Mouse (Mus musculus): ENCODE data around the gene Atp5j. TPM values are rescaled to one million over a fixed set of nuclear protein-coding genes. Genes with fewer than 3 reads are reported as not detected.

Atp5j gene
- polyA plus RNA-seq, 1 experiment from 2014 or later: 1,284 TPM

- TF ChIP-seq CTCF (IDR thresholded peaks at IDR 0.05; ENCODE audit: low read depth): no peak
- 50% methylated on average over 6 of the region's 6 CpGs for WGBS
- no peak overlapping the region for H3K27ac ChIP-seq (ENCODE audit: low read depth, low read length)
- no peaks in the 10 kb centered on the region for H3K36me3 ChIP-seq (ENCODE audit: control insufficient read depth, insufficient read depth)
- no peaks in the 10 kb centered on the region for H3K4me1 ChIP-seq (replicated peaks; ENCODE audit: control insufficient read depth, insufficient read depth, low read length)
- H3K4me2 ChIP-seq (replicated peaks; ENCODE audit: low read depth): no peak overlapping the region
- H3K9me3 ChIP-seq (ENCODE audit: control insufficient read depth): no peaks in the 10 kb centered on the region
- H3K27me3 ChIP-seq (replicated peaks; ENCODE audit: control insufficient read depth, insufficient read depth, low read length): no peaks in the 10 kb centered on the region
- no peak overlapping the region for H3K4me3 ChIP-seq (ENCODE audit: low read depth, low read length)
- ATAC-seq: no peak
- H3K9ac ChIP-seq (ENCODE audit: low read depth, low read length): no peak overlapping the region
Measured at GRCm38 (mm10) chr16:84802217-84802616, 33.2 kb downstream of the Atp5j start.

- Histone ChIP-seq H3K4me1 (replicated peaks; ENCODE audit: control insufficient read depth, insufficient read depth, low read length) (no peaks in the 10 kb centered on the region), H3K36me3 (ENCODE audit: control insufficient read depth, insufficient read depth) (no peaks in the 10 kb centered on the region), H3K27me3 (replicated peaks; ENCODE audit: control insufficient read depth, insufficient read depth, low read length) (no peaks in the 10 kb centered on the region), H3K27ac (ENCODE audit: low read depth, low read length) (no peak overlapping the region), H3K9me3 (ENCODE audit: control insufficient read depth) (no peaks in the 10 kb centered on the region), H3K4me2 (replicated peaks; ENCODE audit: low read depth) (no peak overlapping the region), H3K4me3 (ENCODE audit: low read depth, low read length) (no peak overlapping the region), H3K9ac (ENCODE audit: low read depth, low read length) (no peak overlapping the region)
- 95% methylated on average over 1 of the region's 2 CpGs for WGBS
- TF ChIP-seq CTCF (IDR thresholded peaks at IDR 0.05; ENCODE audit: low read depth): no peak
- ATAC-seq: no peak
Measured at GRCm38 (mm10) chr16:84800038-84800437, 35.4 kb downstream of the Atp5j start.

- H3K27ac ChIP-seq (ENCODE audit: low read depth, low read length): no peak overlapping the region
- H3K4me2 ChIP-seq (replicated peaks; ENCODE audit: low read depth): no peak overlapping the region
- H3K4me1 ChIP-seq (replicated peaks; ENCODE audit: control insufficient read depth, insufficient read depth, low read length): no peaks in the 10 kb centered on the region
- no peak for ATAC-seq
- H3K36me3 ChIP-seq (ENCODE audit: control insufficient read depth, insufficient read depth): no peaks in the 10 kb centered on the region
- TF ChIP-seq CTCF (IDR thresholded peaks at IDR 0.05; ENCODE audit: low read depth): no peak
- H3K9ac ChIP-seq (ENCODE audit: low read depth, low read length): no peak overlapping the region
- H3K27me3 ChIP-seq (replicated peaks; ENCODE audit: control insufficient read depth, insufficient read depth, low read length): no peaks in the 10 kb centered on the region
- WGBS: 81% methylated on average over 9 of the region's 9 CpGs
- no peaks in the 10 kb centered on the region for H3K9me3 ChIP-seq (ENCODE audit: control insufficient read depth)
- H3K4me3 ChIP-seq (ENCODE audit: low read depth, low read length): no peak overlapping the region
Measured at GRCm38 (mm10) chr16:84796678-84797077, 38.7 kb downstream of the Atp5j start.

GRCm38 (mm10) chr16:84795337-84795736 is 40.1 kb downstream of the Atp5j start:
- Histone ChIP-seq H3K4me2 (replicated peaks; ENCODE audit: low read depth) (no peak overlapping the region), H3K27me3 (replicated peaks; ENCODE audit: control insufficient read depth, insufficient read depth, low read length) (no peaks in the 10 kb centered on the region), H3K27ac (ENCODE audit: low read depth, low read length) (no peak overlapping the region), H3K9ac (ENCODE audit: low read depth, low read length) (no peak overlapping the region), H3K36me3 (ENCODE audit: control insufficient read depth, insufficient read depth) (no peaks in the 10 kb centered on the region), H3K4me1 (replicated peaks; ENCODE audit: control insufficient read depth, insufficient read depth, low read length) (no peaks in the 10 kb centered on the region), H3K4me3 (ENCODE audit: low read depth, low read length) (no peak overlapping the region), H3K9me3 (ENCODE audit: control insufficient read depth) (no peaks in the 10 kb centered on the region)
- no peak for ATAC-seq
- WGBS: 56% methylated on average over 3 of the region's 3 CpGs
- 0 out of 2 replicates have a peak, but pooled peaks have one; percentile 18 for TF ChIP-seq CTCF (IDR thresholded peaks at IDR 0.05; ENCODE audit: low read depth)

GRCm38 (mm10) chr16:84793401-84793800 is 42.0 kb downstream of the Atp5j start:
- 85% methylated on average over 14 of the region's 14 CpGs for WGBS

GRCm38 (mm10) chr16:84790595-84791165 is 44.7 kb downstream of the Atp5j start:
- Histone ChIP-seq H3K9me3 (ENCODE audit: control insufficient read depth) (no peaks in the 10 kb centered on the region), H3K36me3 (ENCODE audit: control insufficient read depth, insufficient read depth) (no peaks in the 10 kb centered on the region), H3K27me3 (replicated peaks; ENCODE audit: control insufficient read depth, insufficient read depth, low read length) (no peaks in the 10 kb centered on the region), H3K4me2 (replicated peaks; ENCODE audit: low read depth) (no peak overlapping the region), H3K27ac (ENCODE audit: low read depth, low read length) (no peak overlapping the region), H3K9ac (ENCODE audit: low read depth, low read length) (no peak overlapping the region), H3K4me1 (replicated peaks; ENCODE audit: control insufficient read depth, insufficient read depth, low read length) (no peaks in the 10 kb centered on the region), H3K4me3 (ENCODE audit: low read depth, low read length) (no peak overlapping the region)
- WGBS: 56% methylated on average over 2 of the region's 2 CpGs
- no peak for TF ChIP-seq CTCF (IDR thresholded peaks at IDR 0.05; ENCODE audit: low read depth)
- no peak for ATAC-seq

More at GRCm38 (mm10) chr16:84793401-84793800, 42.0 kb downstream of the Atp5j start:
- Histone ChIP-seq H3K4me3 (ENCODE audit: low read depth, low read length) (no peak overlapping the region), H3K9ac (ENCODE audit: low read depth, low read length) (no peak overlapping the region), H3K9me3 (ENCODE audit: control insufficient read depth) (no peaks in the 10 kb centered on the region), H3K4me1 (replicated peaks; ENCODE audit: control insufficient read depth, insufficient read depth, low read length) (no peaks in the 10 kb centered on the region), H3K27ac (ENCODE audit: low read depth, low read length) (no peak overlapping the region), H3K4me2 (replicated peaks; ENCODE audit: low read depth) (no peak overlapping the region), H3K36me3 (ENCODE audit: control insufficient read depth, insufficient read depth) (no peaks in the 10 kb centered on the region), H3K27me3 (replicated peaks; ENCODE audit: control insufficient read depth, insufficient read depth, low read length) (no peaks in the 10 kb centered on the region)
- ATAC-seq: no peak
- TF ChIP-seq CTCF (IDR thresholded peaks at IDR 0.05; ENCODE audit: low read depth): no peak

- no peak for ATAC-seq
- WGBS: 34% methylated on average over 7 of the region's 7 CpGs
- no peak for TF ChIP-seq CTCF (IDR thresholded peaks at IDR 0.05; ENCODE audit: low read depth)
- H3K4me2 ChIP-seq (replicated peaks; ENCODE audit: low read depth): no peak overlapping the region
- no peaks in the 10 kb centered on the region for H3K4me1 ChIP-seq (replicated peaks; ENCODE audit: control insufficient read depth, insufficient read depth, low read length)
- no peak overlapping the region for H3K4me3 ChIP-seq (ENCODE audit: low read depth, low read length)
- no peak overlapping the region for H3K9ac ChIP-seq (ENCODE audit: low read depth, low read length)
- no peaks in the 10 kb centered on the region for H3K9me3 ChIP-seq (ENCODE audit: control insufficient read depth)
- H3K27me3 ChIP-seq (replicated peaks; ENCODE audit: control insufficient read depth, insufficient read depth, low read length): no peaks in the 10 kb centered on the region
- H3K36me3 ChIP-seq (ENCODE audit: control insufficient read depth, insufficient read depth): no peaks in the 10 kb centered on the region
- H3K27ac ChIP-seq (ENCODE audit: low read depth, low read length): no peak overlapping the region
Measured at GRCm38 (mm10) chr16:84784966-84785365, 50.5 kb downstream of the Atp5j start.
